Mouse (Mus musculus) heart, postnatal 4 days (tissue): ENCODE measurements at regions not wholly inside any gene's neighbourhood (a gene's known extent, or its start where the extent isn't known, plus 50 kb on each side); places are given as distances from the start of the nearest gene placed in this dataset.

Source experiments
- DNase-seq: peaks from one replicate; pipeline ENCODE4 v3.0.0; 2021

DNA sequence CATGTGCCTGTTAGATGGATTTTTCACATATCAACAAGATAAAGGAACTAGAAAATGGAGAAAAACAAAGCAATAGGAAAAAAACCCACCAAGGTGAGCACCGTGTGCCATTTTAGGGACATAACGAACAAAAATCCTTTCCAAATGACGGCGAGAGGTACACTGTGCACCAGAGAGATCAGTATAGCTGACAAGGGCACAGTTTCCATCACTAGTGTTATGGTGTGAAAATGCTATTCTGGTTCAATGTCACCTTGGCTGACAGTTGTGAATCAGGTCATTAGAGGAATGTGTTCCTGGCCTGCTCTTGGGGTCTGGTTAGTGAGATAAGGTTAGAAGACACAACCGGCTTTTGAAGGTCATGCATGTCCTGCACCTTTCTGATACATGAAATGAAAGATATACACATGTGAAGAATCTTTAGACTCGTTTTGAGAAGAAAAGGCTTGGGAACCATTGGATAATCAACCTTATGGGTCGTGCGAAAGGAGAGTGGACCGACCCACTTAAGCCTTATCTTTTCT lies 76.5 kb upstream of the P2ry1 start:
- no peak for DNase-seq

DNA sequence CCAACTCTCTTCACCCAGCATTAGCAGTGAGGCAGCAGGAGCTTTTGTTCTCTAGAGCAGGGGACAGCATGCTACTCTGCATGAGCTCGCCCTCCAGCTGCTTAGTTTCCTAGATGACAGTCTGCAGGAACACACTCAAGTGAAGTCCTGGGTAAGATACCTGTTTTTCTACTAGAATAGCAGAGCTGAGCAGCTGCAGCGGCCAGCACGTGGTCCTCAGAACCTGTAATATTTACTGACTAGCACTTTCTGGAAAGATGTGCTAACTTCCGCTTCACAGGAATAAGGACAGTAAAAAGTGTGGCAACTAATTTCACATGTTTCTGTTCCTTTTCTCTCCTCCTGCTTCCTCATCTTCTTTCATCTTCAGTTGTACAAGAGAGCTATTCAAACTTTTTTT lies 73.7 kb upstream of the P2ry1 start:
- no peak for DNase-seq

GRCm38 (mm10) chr3:60934492-60934891 lies 68.1 kb upstream of the P2ry1 start:
- no peak for DNase-seq

DNA sequence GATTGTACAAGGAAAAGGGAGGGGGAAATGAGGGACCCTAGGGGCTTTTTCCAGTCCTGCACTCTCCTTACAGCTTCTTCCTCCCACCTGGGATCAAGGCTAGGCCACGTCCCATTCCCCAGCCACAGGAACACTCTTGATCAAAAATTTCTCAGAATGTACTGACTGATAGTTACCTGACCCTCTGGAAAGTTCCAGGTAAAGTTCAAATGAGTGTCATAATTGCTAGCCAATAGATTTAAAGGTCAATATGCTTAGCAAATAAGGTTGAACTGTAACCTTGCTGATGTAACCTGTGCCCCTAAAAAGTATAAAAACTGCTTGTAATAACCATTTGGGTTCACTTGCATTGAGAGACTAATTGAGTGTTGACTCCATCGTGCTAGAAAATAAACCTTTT lies 61.1 kb upstream of the P2ry1 start:
- no peak for DNase-seq

- no peak for DNase-seq
Measured at GRCm38 (mm10) chr3:60948897-60949296, 53.7 kb upstream of the P2ry1 start.
